Mouse (Mus musculus): ENCODE measurements around the gene Srpk3.
"Not testable (repeated sequence)": the region's sequence is repeated elsewhere in the genome, so short reads cannot be mapped to it uniquely, and the experiment has no call there.

Gene Srpk3

DNA sequence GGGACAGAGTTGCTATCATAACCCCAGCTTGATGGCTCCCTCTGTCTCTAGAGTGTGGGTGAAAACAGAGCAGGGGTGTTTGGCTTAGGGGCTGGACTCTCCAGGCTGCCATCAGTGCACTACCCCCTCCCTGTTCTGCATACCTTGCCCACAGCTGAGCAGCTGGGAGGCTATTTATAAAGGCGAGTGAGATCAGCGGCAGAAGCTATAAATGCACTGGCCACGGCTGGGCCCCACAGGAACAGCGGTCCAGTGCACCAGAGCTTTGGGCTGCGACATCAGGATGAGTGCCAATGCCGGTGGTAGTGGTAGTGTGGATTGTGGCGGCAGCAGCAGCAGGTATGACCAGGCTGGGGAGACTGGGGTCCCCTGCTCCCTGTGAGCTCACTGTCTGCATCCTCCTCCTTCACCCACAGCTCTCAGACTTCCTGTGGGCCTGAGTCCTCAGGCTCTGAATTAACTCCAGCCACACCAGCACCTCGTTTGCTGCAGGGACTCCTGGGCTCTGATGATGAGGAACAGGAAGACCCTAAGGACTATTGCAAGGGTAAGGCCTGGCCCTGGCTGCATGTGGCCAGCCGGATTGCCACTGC lies at the start of gene Srpk3:
Gene Srpk3, plus strand, starts transcription at position 238 of the 593 bp plus-strand sequence.
- no peak for DNase-seq (ENCODE audit: low read depth, low spot score)

DNA sequence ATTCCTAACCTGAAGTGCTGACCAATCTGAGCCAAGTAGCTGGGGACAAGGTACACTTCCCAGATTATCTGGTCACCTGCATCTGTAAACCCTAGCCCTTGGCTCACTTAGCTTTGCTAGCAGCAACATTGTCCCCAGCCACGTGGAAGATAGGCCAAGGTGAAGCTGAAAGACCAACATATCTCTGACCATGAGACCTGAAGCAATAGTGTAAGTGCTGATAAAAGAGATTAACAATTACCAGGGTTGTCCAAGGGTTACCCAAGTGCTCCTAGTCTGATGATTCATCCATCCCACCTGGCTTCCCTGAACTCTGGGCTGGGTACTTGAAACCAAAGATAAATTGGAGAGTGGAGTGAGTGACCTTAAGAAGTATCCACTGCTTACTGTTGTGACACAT lies 43.3 kb upstream of the Srpk3 start:
- DNase-seq (ENCODE audit: low read depth, low spot score), result no peak

DNA sequence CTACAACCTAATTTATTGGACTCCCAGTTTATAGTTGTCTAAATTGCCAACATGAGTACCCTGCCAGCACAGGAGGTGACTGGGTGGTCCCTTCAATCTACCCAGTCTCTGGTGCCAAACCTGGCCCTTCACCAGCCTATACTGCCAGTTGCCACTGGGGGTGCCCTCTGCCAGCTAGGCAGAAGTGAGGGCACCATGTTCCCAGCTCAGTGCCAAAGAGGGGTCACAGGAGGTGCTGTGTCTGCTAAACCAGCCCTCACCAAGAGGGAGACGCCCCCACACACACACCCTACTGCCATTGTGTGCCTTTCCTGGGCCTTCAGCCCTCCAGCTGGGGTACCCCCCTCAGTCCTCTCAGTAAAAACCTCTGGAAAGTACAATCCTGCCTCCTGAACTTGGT lies 36.0 kb upstream of the Srpk3 start:
- no peak for DNase-seq (ENCODE audit: low read depth, low spot score)

DNA sequence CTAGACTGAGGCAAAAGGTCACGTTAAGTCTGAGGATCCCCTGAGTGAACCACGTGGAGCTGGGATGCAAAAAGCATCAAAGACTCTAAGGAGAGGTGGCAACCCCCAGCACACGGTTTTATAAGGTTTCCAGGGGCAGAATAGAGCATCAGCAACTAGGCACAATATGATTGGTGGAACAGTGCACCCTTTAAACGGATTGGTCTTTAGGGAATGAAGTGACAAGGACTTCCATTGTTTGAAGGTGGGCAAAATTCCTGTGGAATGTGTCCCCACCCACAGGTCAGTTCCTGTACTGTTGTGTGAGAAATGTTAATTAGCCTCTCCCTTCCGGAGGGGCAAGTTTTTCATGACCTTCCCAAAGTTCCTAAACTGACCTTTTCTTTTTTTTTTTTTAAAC lies 35.1 kb upstream of the Srpk3 start:
- DNase-seq (ENCODE audit: low read depth, low spot score), result no peak

DNA sequence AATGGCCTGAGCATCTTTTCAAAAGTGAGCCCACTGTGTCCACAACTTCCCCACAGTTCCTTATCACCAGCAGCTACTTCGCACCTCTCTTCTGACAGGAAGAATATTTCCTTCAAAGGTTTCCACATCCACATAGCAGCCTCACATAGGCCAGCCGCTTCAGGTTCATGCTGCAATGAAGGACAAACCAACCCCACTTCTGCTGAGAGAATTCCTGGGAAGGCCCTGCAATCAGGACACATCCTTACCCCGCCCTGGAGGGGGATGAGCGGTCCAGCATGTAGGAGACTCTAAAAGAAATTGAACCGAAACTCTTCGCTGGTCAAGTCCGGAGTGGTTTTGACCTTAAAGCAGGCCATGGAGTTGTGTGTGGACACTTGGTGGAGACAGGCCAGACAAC lies 34.4 kb upstream of the Srpk3 start:
- DNase-seq (ENCODE audit: low read depth, low spot score), result not testable (repeated sequence)

DNA sequence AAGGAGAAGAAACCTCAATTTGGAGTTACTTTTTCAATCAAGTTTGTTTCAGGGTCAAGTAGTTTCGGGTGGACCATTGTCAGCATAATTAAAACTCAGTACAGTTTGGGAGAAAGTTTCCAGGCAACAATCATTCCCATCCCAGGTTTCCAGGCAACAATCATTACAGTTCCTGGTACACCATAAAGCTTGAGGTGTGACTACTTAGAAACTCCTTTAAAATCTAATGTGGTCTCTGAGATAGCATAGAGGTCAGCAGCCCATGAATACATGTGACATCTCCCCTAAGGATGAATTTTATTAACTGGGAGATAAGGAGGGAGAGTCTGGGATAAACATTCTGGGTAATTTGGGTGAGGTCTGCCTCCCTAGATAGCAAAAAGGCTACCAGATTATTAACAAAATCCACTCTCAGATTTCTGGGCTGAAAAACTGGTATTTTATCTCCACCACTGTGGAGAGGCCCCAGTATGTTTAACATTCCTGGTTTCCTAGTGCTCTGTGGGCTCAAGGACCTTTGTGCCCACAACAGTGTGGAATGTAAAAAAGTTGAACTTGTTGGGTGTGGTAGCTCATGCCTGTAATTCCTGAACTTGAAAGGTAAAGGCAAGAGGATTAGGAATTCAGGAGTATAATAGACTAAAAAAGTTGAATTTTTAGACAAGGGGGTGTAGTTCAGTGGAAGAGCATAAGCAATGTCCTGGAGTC lies 29.3 kb upstream of the Srpk3 start:
- DNase-seq (ENCODE audit: low read depth, low spot score), result no peak

DNA sequence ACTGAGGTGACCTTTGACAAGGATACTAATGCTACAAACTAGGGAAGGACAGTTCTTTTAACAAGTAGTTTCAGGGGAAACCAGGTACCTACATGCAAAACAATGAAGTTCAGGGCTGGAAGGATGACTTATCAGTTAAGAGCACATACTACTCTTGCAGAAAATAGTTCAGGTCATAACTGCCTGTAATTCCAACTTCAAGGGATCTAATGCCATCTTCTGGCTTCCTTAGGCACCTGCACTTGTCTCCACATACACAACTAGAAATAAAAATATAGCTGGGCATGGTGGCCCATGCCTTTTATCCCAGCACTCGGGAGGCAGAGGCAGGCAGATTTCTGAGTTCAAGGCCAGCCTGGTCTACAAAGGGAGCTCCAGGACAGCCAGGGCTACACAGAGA lies 25.2 kb upstream of the Srpk3 start:
- DNase-seq (ENCODE audit: low read depth, low spot score), result no peak

DNA sequence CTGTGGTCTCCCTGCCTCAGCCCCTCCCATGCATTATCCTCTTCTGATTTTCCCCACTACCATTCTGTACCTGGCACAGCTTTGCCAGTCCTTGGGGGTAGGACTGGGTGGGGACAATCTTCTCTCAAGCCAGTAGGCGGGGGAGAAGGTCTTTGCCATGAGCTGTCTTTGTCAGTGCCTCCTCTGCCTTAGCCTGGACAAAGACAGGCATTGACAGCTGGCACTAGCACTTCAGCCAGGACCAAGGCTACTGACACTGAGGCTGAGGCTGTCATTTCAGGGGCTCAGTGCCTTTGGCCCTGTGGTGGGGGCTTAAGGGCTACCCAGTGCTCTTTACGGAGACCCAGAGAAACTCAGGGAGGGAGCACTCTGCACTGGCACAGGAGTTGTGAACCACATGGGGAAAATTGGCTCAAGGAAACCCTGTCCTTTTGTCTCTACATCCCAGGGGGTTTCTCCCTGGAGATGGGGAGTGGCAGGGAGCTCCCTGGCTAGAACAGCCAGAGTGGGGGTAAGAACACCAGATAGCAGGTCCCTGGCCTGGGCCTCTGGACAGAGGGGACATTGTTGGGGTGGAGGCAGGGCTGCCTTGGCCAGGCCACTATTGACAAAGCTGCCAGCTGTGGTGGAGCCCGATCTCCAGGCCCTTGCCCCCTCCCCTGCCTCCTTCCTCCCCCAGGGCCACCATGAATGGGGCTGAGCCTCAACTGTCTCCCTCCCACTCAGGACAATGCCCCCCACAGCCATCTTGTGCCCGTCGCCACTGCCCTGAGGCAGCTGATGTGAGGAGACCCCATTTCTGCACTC lies 17.7 kb upstream of the Srpk3 start, which contains the start of gene Plxnb3:
Gene Plxnb3, plus strand, starts transcription at position 757 of the 807 bp plus-strand sequence.
- no peak for DNase-seq (ENCODE audit: low read depth, low spot score)

DNA sequence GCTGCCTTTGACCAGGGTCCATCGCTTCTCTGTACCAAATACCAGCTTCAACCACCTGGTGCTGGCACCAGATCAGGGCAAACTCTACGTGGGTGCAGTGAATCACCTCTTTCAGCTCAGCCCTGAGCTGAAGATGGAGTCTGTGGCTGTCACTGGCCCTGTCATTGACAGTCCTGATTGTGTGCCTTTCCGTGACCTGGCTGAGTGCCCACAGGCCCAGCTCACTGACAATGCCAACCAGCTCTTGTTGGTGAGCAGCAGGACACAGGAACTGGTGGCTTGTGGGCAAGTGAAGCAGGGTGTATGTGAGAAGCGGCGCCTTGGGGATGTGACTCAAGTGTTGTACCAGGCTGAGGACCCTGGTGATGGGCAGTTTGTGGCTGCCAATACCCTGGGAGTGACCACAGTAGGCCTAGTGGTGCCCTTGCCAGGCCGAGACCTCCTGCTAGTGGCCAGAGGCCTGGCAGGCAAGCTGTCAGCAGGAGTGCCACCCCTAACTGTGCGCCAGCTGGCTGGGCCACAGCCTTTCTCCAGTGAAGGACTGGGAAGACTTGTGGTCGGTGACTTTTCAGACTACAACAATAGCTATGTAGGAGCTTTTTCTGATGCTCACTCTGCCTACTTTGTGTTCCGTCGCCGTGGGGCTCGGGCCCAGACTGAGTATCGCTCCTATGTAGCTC lies 15.5 kb upstream of the Srpk3 start:
- DNase-seq (ENCODE audit: low read depth, low spot score), result no peak

DNA sequence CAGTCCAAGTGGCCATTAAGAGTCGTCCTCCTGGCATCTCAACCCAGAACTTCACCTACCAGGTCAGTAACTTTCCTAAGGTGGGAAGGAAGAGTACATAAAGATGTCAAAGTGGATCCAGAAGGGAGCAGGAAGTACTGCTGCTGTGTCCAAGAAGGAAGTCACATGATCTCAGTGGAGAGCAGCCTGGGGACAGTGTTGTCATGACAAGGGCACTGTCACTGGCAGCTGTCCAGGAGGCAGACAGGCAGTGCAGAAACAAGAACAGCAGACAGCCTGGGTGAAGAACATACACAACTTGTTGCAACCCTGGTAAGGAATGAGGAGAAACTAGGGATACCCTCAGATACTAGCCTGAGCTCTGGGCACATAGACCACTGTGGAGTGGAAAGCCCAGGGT lies 8.9 kb upstream of the Srpk3 start:
- DNase-seq (ENCODE audit: low read depth, low spot score), result no peak

DNA sequence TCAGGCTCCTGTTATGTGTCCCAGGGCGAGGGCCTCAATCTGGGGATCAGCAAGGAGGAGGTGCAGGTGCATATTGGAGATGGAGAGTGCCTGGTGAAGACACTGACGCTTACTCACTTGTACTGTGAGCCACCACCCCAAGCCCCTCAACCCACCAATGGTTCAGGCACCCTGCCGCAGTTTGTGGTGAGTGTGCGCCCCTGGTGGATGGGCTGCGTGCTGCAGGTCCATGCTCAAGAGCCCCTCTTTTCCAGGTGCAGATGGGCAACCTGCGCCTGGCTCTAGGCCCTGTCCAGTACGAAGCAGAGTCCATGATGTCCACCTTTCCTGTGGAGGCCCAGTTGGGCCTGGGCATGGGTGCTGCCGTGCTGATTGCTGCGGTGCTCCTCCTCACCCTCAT lies 6.9 kb upstream of the Srpk3 start:
- DNase-seq (ENCODE audit: low read depth, low spot score), result no peak

DNA sequence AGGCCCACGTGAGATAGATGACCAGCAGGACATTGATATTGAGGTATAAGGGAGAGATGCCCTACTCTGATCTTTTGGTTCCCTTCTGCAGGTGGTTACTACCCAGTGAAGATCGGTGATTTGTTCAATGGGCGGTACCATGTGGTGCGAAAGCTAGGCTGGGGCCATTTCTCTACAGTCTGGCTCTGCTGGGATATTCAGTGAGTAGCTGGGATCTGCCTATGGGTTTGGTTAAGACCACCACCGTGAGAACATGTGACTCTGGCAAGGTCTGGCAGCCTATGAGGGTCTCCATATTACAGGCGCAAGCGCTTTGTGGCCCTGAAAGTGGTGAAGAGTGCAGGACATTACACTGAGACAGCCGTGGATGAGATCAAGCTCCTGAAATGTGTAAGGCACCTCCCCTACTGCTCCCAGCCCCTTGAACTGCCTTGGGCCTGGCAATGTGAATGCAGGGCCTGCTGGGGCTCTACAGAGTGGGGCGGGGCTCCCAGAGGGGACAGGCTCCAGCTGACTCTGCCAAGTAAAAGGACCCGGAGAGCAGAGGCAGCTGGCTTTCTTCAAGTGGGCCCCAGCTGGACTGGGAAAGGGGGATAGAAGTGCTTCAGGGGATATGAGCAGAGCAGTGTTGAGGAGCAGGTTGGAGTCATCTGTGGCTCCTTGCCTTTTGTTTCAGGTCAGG lies 738 bp downstream of the Srpk3 start:
- no peak for DNase-seq (ENCODE audit: low read depth, low spot score)

DNA sequence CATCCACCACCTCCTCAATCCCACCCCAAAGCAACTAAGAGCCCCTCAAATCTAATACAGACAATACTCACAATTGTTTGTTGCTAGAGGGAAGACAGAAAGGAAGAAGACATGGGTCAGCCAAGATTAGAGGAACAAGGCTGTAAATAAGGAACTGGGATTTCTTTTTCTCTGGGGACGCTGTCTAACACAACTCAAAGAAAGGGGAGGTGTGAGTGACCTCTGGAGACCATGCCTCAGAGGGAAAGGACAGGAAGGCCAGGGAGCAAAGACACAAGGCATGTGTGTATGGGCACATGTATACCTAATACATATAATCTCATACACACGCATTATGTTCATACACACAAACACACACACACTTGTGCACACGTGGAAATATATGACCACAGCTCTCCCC lies 8.0 kb downstream of the Srpk3 start:
- no peak for DNase-seq (ENCODE audit: low read depth, low spot score)

DNA sequence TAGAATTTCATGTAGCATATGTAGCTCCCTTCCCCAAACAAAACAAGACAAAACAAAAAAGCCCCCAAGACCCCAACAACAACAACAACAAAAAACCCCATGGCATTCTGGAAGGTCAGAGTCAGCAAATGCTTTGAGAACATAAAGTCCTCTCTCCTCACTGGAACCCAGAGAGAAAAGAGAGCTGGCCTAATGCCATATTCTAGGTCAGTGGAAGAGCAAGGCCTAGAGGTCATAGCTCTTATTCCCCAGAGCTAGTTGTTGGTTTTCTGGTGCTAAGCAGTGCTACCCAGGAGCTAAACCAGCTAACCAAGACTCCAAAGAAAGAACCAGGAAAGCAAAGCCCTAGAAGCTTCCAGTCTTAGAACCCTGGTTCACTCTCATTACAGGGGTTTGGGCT lies 11.5 kb downstream of the Srpk3 start:
- DNase-seq (ENCODE audit: low read depth, low spot score), result no peak

DNA sequence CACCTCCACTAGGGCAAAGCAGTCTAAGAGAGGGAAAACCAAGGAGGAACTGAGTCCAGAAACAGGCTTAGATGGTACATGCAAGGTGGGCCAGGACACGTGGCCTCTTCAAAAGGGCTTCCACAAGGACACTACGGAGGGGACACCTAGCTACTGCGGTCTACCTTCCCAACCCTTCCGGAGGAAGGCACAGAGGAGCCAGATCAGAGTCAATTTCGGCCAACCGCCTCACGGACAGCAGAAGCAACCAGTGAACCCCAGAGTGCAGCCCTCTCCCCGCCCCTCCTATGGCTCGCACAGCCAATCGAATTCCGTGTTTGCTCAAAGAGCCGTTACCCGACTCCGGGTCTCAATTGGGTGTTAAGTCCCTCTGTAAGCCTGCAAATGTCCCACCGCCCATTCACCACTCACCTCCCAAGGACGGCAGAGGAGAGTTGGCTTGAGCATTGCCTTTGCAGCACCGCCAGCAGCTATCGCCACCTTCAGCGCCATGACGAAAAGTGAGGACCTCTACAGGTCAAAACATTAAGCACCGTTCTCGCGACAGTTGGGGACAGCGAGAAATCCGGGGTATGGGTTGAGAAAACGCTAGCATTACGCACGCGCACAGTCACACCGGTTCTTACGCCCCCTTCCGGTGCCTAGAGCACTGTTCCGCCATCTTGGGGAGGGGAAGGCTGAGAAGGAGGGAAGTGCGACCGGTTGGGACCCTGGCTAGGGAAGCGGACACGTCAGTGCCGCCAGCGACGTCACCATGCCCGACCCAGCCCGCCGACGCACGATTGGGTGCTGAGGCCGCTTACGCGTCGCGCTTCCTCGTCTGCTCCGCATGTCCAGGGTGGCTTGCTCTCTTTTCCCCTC lies 12.4 kb downstream of the Srpk3 start, which contains the start of the genes Idh3g and Ssr4:
Gene Idh3g, minus strand, starts transcription at position 534 of the 861 bp plus-strand sequence.
Gene Ssr4, plus strand, starts transcription at position 665 of the 861 bp plus-strand sequence.
- peak; percentile 85 for DNase-seq (ENCODE audit: low read depth, low spot score)

DNA sequence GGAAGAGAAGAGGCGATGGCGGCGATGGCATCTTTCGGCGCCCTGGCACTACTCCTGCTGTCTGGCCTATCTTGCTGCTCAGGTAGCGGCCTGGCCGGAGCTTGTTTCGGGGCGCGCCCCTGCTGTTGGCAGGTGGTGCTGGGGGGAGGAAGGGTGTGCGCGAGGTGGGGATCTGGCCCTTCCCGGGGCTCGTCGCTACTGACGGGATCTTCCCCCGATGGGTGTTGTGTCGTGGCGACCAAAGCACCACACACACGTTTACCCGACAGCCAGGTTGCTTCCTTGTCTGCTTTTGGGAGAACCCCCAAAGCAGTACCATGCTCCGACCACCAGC lies 13.0 kb downstream of the Srpk3 start:
- no peak for DNase-seq (ENCODE audit: low read depth, low spot score)

DNA sequence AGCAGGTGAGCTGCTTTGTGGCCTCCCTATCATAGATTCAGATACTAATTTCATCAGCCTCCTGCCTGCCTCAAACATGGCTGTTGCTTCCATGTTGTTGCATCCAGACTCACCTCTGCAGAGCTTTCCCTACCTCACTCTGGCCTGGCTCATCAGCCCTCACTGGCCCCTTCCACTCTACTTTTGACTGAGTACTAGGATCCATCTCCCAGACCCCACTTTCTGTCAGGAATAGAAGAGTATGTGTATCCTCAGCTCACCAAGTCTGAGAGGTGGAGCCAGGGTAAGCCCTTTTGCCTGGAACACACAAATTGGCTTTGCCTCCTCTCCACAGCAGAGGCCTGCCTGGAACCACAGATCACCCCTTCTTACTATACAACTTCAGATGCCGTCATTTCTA lies 14.3 kb downstream of the Srpk3 start:
- DNase-seq (ENCODE audit: low read depth, low spot score), result no peak

DNA sequence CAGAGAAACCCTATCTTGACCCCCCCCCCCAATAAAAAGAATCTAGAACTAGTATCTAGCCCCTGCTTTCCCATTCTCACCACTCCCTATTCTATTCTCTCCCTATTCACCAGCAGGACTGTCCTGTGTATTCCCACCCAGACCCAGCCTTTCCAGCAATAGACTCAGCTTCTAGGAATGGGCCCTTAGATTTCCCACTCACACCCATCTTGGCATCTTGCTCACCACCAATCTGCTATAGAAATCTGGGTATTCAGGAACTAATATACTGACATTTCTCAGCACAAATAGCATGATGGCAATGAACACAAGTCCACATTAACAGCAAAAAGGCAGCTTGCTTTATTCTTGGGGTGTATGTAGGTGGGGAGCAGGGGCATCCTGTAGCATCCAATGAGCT lies 18.8 kb downstream of the Srpk3 start:
- DNase-seq (ENCODE audit: low read depth, low spot score), result no peak

DNA sequence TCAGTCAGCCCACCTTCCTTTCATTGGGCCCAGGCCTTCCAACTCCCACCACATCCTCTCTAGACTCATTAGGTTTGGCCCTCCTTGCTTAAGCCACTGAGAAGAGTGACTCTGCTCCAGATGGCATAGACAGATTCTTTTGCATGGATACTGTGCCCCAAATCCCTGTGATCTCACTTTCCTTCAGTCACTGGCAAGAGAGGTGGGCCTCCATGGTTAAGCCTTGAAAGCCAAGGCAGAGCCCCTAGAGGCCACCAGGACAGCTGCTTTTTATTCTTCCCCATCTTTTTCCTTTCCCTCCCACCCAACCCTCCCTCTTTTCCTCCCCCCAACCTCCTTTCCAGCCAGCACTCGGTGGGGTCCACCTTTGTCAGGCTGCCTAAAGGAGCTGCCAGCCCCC lies 19.3 kb downstream of the Srpk3 start:
- no peak for DNase-seq (ENCODE audit: low read depth, low spot score)

DNA sequence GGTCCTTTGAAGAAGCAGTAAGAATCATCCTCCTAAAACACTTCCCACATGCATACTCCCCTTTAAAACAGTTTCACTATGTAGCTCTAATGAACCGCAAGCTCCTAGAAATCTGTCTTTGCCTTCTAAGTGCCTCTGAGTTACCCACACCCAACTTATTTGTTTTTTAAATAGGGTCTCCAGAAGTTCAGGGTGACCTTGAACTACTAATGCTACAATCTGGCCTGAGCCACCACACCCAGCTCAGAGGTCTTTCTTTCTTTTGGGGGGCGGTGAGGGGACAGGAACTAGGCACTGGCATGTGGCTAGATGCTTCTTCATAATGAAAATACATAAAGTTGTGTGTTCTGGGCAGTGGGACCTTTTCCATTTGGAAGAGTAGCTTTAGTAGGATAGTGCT lies 23.3 kb downstream of the Srpk3 start:
- DNase-seq (ENCODE audit: low read depth, low spot score), result no peak

DNA sequence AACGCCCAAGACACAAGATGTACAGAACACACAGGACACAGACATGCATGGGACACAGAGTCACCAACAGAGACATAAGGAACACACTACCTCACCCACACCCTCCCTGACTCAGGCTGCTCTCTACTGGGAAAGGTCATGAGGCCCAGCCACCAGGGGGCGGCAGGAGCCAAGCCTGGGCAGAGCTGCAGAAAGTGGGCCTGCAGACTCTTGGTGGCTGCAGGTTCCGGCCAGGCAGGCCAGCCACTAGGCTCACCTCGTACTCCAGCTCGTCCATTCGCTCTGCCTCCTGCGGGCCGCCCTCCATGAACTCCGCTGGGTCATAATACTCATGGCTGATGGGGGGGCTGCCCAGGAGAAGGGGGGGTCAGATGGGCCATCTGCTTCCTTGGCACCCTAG lies 24.3 kb downstream of the Srpk3 start:
- peak; percentile 39 for DNase-seq (ENCODE audit: low read depth, low spot score)

All from WW6 (cell line).